Mouse (Mus musculus): ENCODE results near the gene Mcm7. TPM values are rescaled to one million over a fixed set of nuclear protein-coding genes. Genes with fewer than 3 reads are reported as not detected.

The Mcm7 gene
- polyA plus RNA-seq, 1 experiment from 2014 or later = 139 TPM

- Histone ChIP-seq H3K27me3 (ENCODE audit: control insufficient read depth, insufficient read depth, low read length) (no peaks in the 10 kb centered on the region), H3K4me3 (ENCODE audit: low read depth, low read length) (no peak overlapping the region), H3K9me3 (replicated peaks; ENCODE audit: control insufficient read depth, low read length) (no peaks in the 10 kb centered on the region), H3K4me1 (ENCODE audit: control insufficient read depth, insufficient read depth, low read length) (peaks cover 8% of the 10 kb centered on the region), H3K9ac (ENCODE audit: low read depth, low read length) (no peak overlapping the region), H3K36me3 (ENCODE audit: control insufficient read depth, insufficient read depth, low read length) (peaks cover 36% of the 10 kb centered on the region), H3K27ac (ENCODE audit: low read depth, low read length) (no peak overlapping the region), H3K4me2 (no peak overlapping the region)
- ATAC-seq (replicated peaks; ENCODE audit: insufficient number of reproducible peaks, low FRiP score, low TSS enrichment) = no peak
- 79% methylated on average over 10 of the region's 10 CpGs for WGBS (ENCODE audit: insufficient replicate concordance)
Observed at GRCm38 (mm10) chr5:138163610-138164009, 8.6 kb downstream of the Mcm7 start.

GRCm38 (mm10) chr5:138163046-138163445, 9.2 kb downstream of the Mcm7 start:
- H3K9me3 ChIP-seq (replicated peaks; ENCODE audit: control insufficient read depth, low read length) = no peaks in the 10 kb centered on the region
- WGBS (ENCODE audit: insufficient replicate concordance) = 71% methylated on average over 6 of the region's 6 CpGs
- ATAC-seq (replicated peaks; ENCODE audit: insufficient number of reproducible peaks, low FRiP score, low TSS enrichment) = no peak
- no peaks in the 10 kb centered on the region for H3K27me3 ChIP-seq (ENCODE audit: control insufficient read depth, insufficient read depth, low read length)
- H3K4me1 ChIP-seq (ENCODE audit: control insufficient read depth, insufficient read depth, low read length) = peaks cover 8% of the 10 kb centered on the region
- H3K36me3 ChIP-seq (ENCODE audit: control insufficient read depth, insufficient read depth, low read length) = peaks cover 32% of the 10 kb centered on the region
- H3K9ac ChIP-seq (ENCODE audit: low read depth, low read length) = no peak overlapping the region
- no peak overlapping the region for H3K27ac ChIP-seq (ENCODE audit: low read depth, low read length)
- H3K4me3 ChIP-seq (ENCODE audit: low read depth, low read length) = no peak overlapping the region
- H3K4me2 ChIP-seq = no peak overlapping the region

- Histone ChIP-seq H3K9ac (ENCODE audit: low read depth, low read length) (peak within 1 kb of the TSS; percentile 93), H3K9me3 (replicated peaks; ENCODE audit: control insufficient read depth, low read length) (no peaks in the 10 kb centered on the region), H3K36me3 (ENCODE audit: control insufficient read depth, insufficient read depth, low read length) (peaks cover 15% of the 10 kb centered on the region), H3K27ac (ENCODE audit: low read depth, low read length) (peak within 1 kb of the TSS; percentile 69), H3K4me3 (ENCODE audit: low read depth, low read length) (peak within 1 kb of the TSS; percentile 84), H3K4me2 (peak within 1 kb of the TSS; percentile 74), H3K4me1 (ENCODE audit: control insufficient read depth, insufficient read depth, low read length) (peaks cover 8% of the 10 kb centered on the region), H3K27me3 (ENCODE audit: control insufficient read depth, insufficient read depth, low read length) (no peaks in the 10 kb centered on the region)
- under 1% methylated on average over 42 of the region's 42 CpGs for WGBS (ENCODE audit: insufficient replicate concordance)
- peak; percentile 93 for ATAC-seq (replicated peaks; ENCODE audit: insufficient number of reproducible peaks, low FRiP score, low TSS enrichment)
Observed at GRCm38 (mm10) chr5:138160842-138161665, 11.2 kb downstream of the Mcm7 start, which contains the start of gene Cops6. TSS of gene Cops6 (plus strand) at chr5:138161071.

GRCm38 (mm10) chr5:138160224-138160762, 11.9 kb downstream of the Mcm7 start:
- H3K27me3 ChIP-seq (ENCODE audit: control insufficient read depth, insufficient read depth, low read length) = no peaks in the 10 kb centered on the region
- 72% methylated on average over 7 of the region's 7 CpGs for WGBS (ENCODE audit: insufficient replicate concordance)
- peaks cover 8% of the 10 kb centered on the region for H3K4me1 ChIP-seq (ENCODE audit: control insufficient read depth, insufficient read depth, low read length)
- no peak for ATAC-seq (replicated peaks; ENCODE audit: insufficient number of reproducible peaks, low FRiP score, low TSS enrichment)
- peak overlapping the region; percentile 84 for H3K4me3 ChIP-seq (ENCODE audit: low read depth, low read length)
- H3K27ac ChIP-seq (ENCODE audit: low read depth, low read length) = peak overlapping the region; percentile 69
- H3K9me3 ChIP-seq (replicated peaks; ENCODE audit: control insufficient read depth, low read length) = no peaks in the 10 kb centered on the region
- peak overlapping the region; percentile 74 for H3K4me2 ChIP-seq
- H3K9ac ChIP-seq (ENCODE audit: low read depth, low read length) = peak overlapping the region; percentile 93; the same call in 1 of the 2 replicates
- H3K36me3 ChIP-seq (ENCODE audit: control insufficient read depth, insufficient read depth, low read length) = peaks cover 14% of the 10 kb centered on the region

GRCm38 (mm10) chr5:138155443-138155976, 16.7 kb downstream of the Mcm7 start, which contains the start of gene Zfp113:
TSS of gene Zfp113 (minus strand) at chr5:138155744.
- ATAC-seq (replicated peaks; ENCODE audit: insufficient number of reproducible peaks, low FRiP score, low TSS enrichment) = peak; percentile 96
- H3K4me1 ChIP-seq (ENCODE audit: control insufficient read depth, insufficient read depth, low read length) = peaks cover 7% of the 10 kb centered on the region; the same call in 1 of the 2 replicates
- under 1% methylated on average over 31 of the region's 31 CpGs for WGBS (ENCODE audit: insufficient replicate concordance)
- peak within 1 kb of the TSS; percentile 84 for H3K27ac ChIP-seq (ENCODE audit: low read depth, low read length)
- H3K4me2 ChIP-seq = peak within 1 kb of the TSS; percentile 86
- H3K9me3 ChIP-seq (replicated peaks; ENCODE audit: control insufficient read depth, low read length) = no peaks in the 10 kb centered on the region
- H3K27me3 ChIP-seq (ENCODE audit: control insufficient read depth, insufficient read depth, low read length) = no peaks in the 10 kb centered on the region
- peak within 1 kb of the TSS; percentile 77 for H3K4me3 ChIP-seq (ENCODE audit: low read depth, low read length)
- peaks cover 7% of the 10 kb centered on the region for H3K36me3 ChIP-seq (ENCODE audit: control insufficient read depth, insufficient read depth, low read length)
- H3K9ac ChIP-seq (ENCODE audit: low read depth, low read length) = peak within 1 kb of the TSS; percentile 90

GRCm38 (mm10) chr5:138154390-138154789, 17.8 kb downstream of the Mcm7 start:
- Histone ChIP-seq H3K4me1 (ENCODE audit: control insufficient read depth, insufficient read depth, low read length) (peaks cover 4% of the 10 kb centered on the region; the same call in 1 of the 2 replicates), H3K4me2 (peak overlapping the region; percentile 86), H3K27ac (ENCODE audit: low read depth, low read length) (no peak overlapping the region), H3K27me3 (ENCODE audit: control insufficient read depth, insufficient read depth, low read length) (no peaks in the 10 kb centered on the region), H3K4me3 (ENCODE audit: low read depth, low read length) (peak overlapping the region; percentile 77), H3K9ac (ENCODE audit: low read depth, low read length) (no peak overlapping the region), H3K36me3 (ENCODE audit: control insufficient read depth, insufficient read depth, low read length) (peaks cover 10% of the 10 kb centered on the region), H3K9me3 (replicated peaks; ENCODE audit: control insufficient read depth, low read length) (no peaks in the 10 kb centered on the region)
- 72% methylated on average over 3 of the region's 3 CpGs for whole genome bisulfite sequencing (ENCODE audit: insufficient replicate concordance)
- no peak for ATAC-seq (replicated peaks; ENCODE audit: insufficient number of reproducible peaks, low FRiP score, low TSS enrichment)

GRCm38 (mm10) chr5:138138585-138138984, 33.6 kb downstream of the Mcm7 start:
- no peaks in the 10 kb centered on the region for H3K9me3 ChIP-seq (replicated peaks; ENCODE audit: control insufficient read depth, low read length)
- H3K4me3 ChIP-seq (ENCODE audit: low read depth, low read length) = no peak overlapping the region
- peaks cover 18% of the 10 kb centered on the region for H3K36me3 ChIP-seq (ENCODE audit: control insufficient read depth, insufficient read depth, low read length)
- H3K27me3 ChIP-seq (ENCODE audit: control insufficient read depth, insufficient read depth, low read length) = no peaks in the 10 kb centered on the region
- H3K4me1 ChIP-seq (ENCODE audit: control insufficient read depth, insufficient read depth, low read length) = peaks cover 2% of the 10 kb centered on the region; the same call in 1 of the 2 replicates
- ATAC-seq (replicated peaks; ENCODE audit: insufficient number of reproducible peaks, low FRiP score, low TSS enrichment) = no peak
- no peak overlapping the region for H3K27ac ChIP-seq (ENCODE audit: low read depth, low read length)
- WGBS (ENCODE audit: insufficient replicate concordance) = 56% methylated on average over 4 of the region's 4 CpGs
- no peak overlapping the region for H3K4me2 ChIP-seq
- no peak overlapping the region for H3K9ac ChIP-seq (ENCODE audit: low read depth, low read length)

- no peak for ATAC-seq (replicated peaks; ENCODE audit: insufficient number of reproducible peaks, low FRiP score, low TSS enrichment)
- no peak overlapping the region for H3K9ac ChIP-seq (ENCODE audit: low read depth, low read length)
- WGBS (ENCODE audit: insufficient replicate concordance) = 54% methylated on average over 8 of the region's 8 CpGs
- H3K36me3 ChIP-seq (ENCODE audit: control insufficient read depth, insufficient read depth, low read length) = peaks cover 20% of the 10 kb centered on the region
- H3K4me2 ChIP-seq = no peak overlapping the region
- H3K27me3 ChIP-seq (ENCODE audit: control insufficient read depth, insufficient read depth, low read length) = no peaks in the 10 kb centered on the region
- peaks cover 2% of the 10 kb centered on the region; the same call in 1 of the 2 replicates for H3K4me1 ChIP-seq (ENCODE audit: control insufficient read depth, insufficient read depth, low read length)
- no peak overlapping the region for H3K27ac ChIP-seq (ENCODE audit: low read depth, low read length)
- H3K4me3 ChIP-seq (ENCODE audit: low read depth, low read length) = no peak overlapping the region
- H3K9me3 ChIP-seq (replicated peaks; ENCODE audit: control insufficient read depth, low read length) = no peaks in the 10 kb centered on the region
Observed at GRCm38 (mm10) chr5:138137935-138138549, 34.2 kb downstream of the Mcm7 start.

Measured in heart, embryonic 11.5 days (tissue).